Mouse (Mus musculus) bone marrow macrophage, adult 2 months (primary cell): Measurements from ENCODE around the gene Fndc1.

Experiments used
- CTCF ChIP-seq: IDR thresholded peaks from 2 replicates; pipeline ENCODE4 v1.5.1; 2012; ENCODE audit warnings: low read depth, mild to moderate bottlenecking, low read length, moderate library complexity
- POLR2A ChIP-seq: IDR thresholded peaks from 2 replicates; pipeline ENCODE4 v1.6.1; 2012; ENCODE audit warnings: mild to moderate bottlenecking, low read depth, low read length, borderline replicate concordance

DNA sequence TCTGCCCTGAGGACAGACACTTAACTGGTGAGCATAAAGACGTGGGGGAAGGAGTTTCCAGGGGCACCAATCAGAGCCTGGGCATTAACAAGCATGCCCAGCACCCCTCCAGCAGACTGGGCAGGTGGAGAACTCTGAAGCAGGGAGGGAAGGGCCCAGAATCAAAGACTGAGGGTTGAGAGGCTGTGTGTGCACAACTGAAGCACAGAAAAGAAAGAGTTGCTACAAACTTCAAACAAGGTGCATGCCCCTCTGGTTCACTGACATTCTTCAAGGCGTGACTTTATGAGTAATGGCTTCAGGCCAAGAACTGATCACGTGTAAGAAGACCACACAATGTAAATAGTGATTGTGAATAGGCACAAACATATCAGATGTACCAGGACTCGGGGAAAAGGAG, 24.9 kb upstream of the Fndc1 start:
- TF ChIP-seq CTCF (no peak), POLR2A (no peak)
